In genomic region chr1:191625620-191626019, GRCm38 (mm10) we compare ENCODE assay signal across 21 mouse cellular contexts. TPM values are rescaled to one million over a fixed set of nuclear protein-coding genes. Genes with fewer than 3 reads are reported as not detected.
DNase-seq lines count a peak whose midpoint lies in the region; ATAC-seq and TF ChIP-seq lines count a peak whose summit lies in the region.
"Had no signal": no experiment of that assay in that cellular context is flagged by ENCODE, and none has a peak within 500 bp of the region (broad histone marks: within the 10 kb centered on the region; RNA-seq: fewer than 3 reads in every experiment).

No protein-coding gene starts in this region.

- peaks cover 16% of the 10 kb centered on the region for H3K36me3 ChIP-seq in heart, postnatal 0 days (replicated peaks; ENCODE audit: control insufficient read depth, insufficient read depth, low read length)

- DNase-seq in heart, adult 18-20 months, result peak; percentile 25 to 30
- no peak for DNase-seq in heart, postnatal 14 days
- DNase-seq in thymus, postnatal 4 days, result peak; percentile 15
- no peak for DNase-seq in thymus, postnatal 0 days (ENCODE audit: low spot score)
- DNase-seq in heart, postnatal 0 days (ENCODE audit: low spot score), result no peak
- no peak for DNase-seq in right cerebral cortex, postnatal 14 days
- no peak for DNase-seq in layer of hippocampus, adult 8-10 months (ENCODE audit: low spot score in 2 of 2)
- DNase-seq in adrenal gland, postnatal 10 days, result no peak
- DNase-seq: adrenal gland, adult 2 months; cerebellum, adult 8-10 months; kidney, adult 8-10 months; thymus, postnatal 36 days had no signal

- peaks cover 13% of the 10 kb centered on the region for H3K4me1 ChIP-seq in heart, postnatal 0 days (ENCODE audit: control insufficient read depth, insufficient read depth)
- H3K4me1 ChIP-seq: embryonic facial prominence, embryonic 15.5 days had no signal

- H3K27me3 ChIP-seq in heart, postnatal 0 days (ENCODE audit: control insufficient read depth, insufficient read depth, low read length), result no peaks in the 10 kb centered on the region
- H3K27me3 ChIP-seq: embryonic facial prominence, embryonic 15.5 days; limb, embryonic 15.5 days had no signal

- no peak overlapping the region for H3K4me2 ChIP-seq in heart, postnatal 0 days (ENCODE audit: low read depth, low read length)
- H3K4me2 ChIP-seq: embryonic facial prominence, embryonic 15.5 days; limb, embryonic 15.5 days; lung, embryonic 14.5 days had no signal

- intact Hi-C loops in heart, postnatal 14 days (cut with DNase I), result no loop called here

- no peak overlapping the region for H3K4me3 ChIP-seq in heart, postnatal 0 days (ENCODE audit: low read depth, low read length)
- H3K4me3 ChIP-seq: embryonic facial prominence, embryonic 15.5 days; heart, adult 2 months; left cerebral cortex, adult 2 months; limb, embryonic 15.5 days had no signal

- peak overlapping the region; percentile 27; the same call in 1 of the 2 replicates for H3K27ac ChIP-seq in heart, postnatal 0 days (ENCODE audit: low read depth)
- H3K27ac ChIP-seq: embryonic facial prominence, embryonic 15.5 days; heart, adult 2 months; left cerebral cortex, adult 2 months; limb, embryonic 15.5 days; macrophage; stomach, postnatal 0 days had no signal

- no peaks in the 10 kb centered on the region for H3K9me3 ChIP-seq in heart, postnatal 0 days (replicated peaks; ENCODE audit: control insufficient read depth, low read length)
- H3K9me3 ChIP-seq: embryonic facial prominence, embryonic 15.5 days; limb, embryonic 15.5 days had no signal

- TF ChIP-seq EP300 in heart, postnatal 0 days (IDR thresholded peaks at IDR 0.05; ENCODE audit: low read depth), result no peak

- no peak overlapping the region for H3K9ac ChIP-seq in heart, postnatal 0 days (replicated peaks; ENCODE audit: low read depth, low read length)
- H3K9ac ChIP-seq: embryonic facial prominence, embryonic 15.5 days; limb, embryonic 15.5 days; lung, embryonic 14.5 days had no signal

- WGBS in heart, postnatal 0 days, result 21% methylated on average over 4 of the region's 4 CpGs

- no peak for TF ChIP-seq CTCF in heart, postnatal 0 days (IDR thresholded peaks at IDR 0.05; ENCODE audit: low read depth)

- ATAC-seq in heart, postnatal 0 days (ENCODE audit: insufficient read depth, low read depth), result no peak
- ATAC-seq: hindbrain, embryonic 16.5 days; midbrain, embryonic 16.5 days had no signal

RNA-seq across cellular contexts. Expression of gene Ints7, which starts 50.2 kb away (rescaled TPM):
- total RNA-seq in heart, adult 18-20 months (2021), result 10 to 100 TPM in 1 of 2 experiments, 1 to 10 TPM in 1; 8.4 to 11.0 TPM
- total RNA-seq in heart, postnatal 14 days (2021), result 10 to 100 TPM; 17.9 to 19.8 TPM
- polyA plus RNA-seq in thymus, postnatal 0 days (2015; fragmentation: Nextera tagmentation; extraction: Ambion mirVana), result 43.6 and 45.2 TPM in 2 replicates
- total RNA-seq in heart, postnatal 0 days (2014; rRNA removed; ENCODE audit: low replicate concordance), result 33.2 and 33.8 TPM in 2 replicates
- 14.1 and 15.1 TPM in 2 replicates for polyA plus RNA-seq in heart, postnatal 0 days (2015; fragmentation: Nextera tagmentation; extraction: Ambion mirVana)
- 10 to 100 TPM; 24.2 to 27.6 (median 25.9) TPM for total RNA-seq in layer of hippocampus, adult 8-10 months (2022)
- 10 to 100 TPM; 33.8 to 36.4 TPM for total RNA-seq in adrenal gland, postnatal 10 days (2021)

RNA-seq across cellular contexts. Expression of gene Dtl, which starts 50.3 kb away (rescaled TPM):
- under 1 TPM; 0.12 to 0.15 TPM for total RNA-seq in heart, adult 18-20 months (2021)
- 1 to 10 TPM in 1 of 2 experiments, under 1 TPM in 1; 0.98 to 2.1 TPM for total RNA-seq in heart, postnatal 14 days (2021)
- 36.8 and 38.8 TPM in 2 replicates for polyA plus RNA-seq in thymus, postnatal 0 days (2015; fragmentation: Nextera tagmentation; extraction: Ambion mirVana)
- 4.1 and 7.6 TPM in 2 replicates for total RNA-seq in heart, postnatal 0 days (2014; rRNA removed; ENCODE audit: low replicate concordance)
- polyA plus RNA-seq in heart, postnatal 0 days (2015; fragmentation: Nextera tagmentation; extraction: Ambion mirVana), result 5.9 and 6.2 TPM in 2 replicates
- under 1 TPM; 0.55 to 0.96 (median 0.75) TPM for total RNA-seq in layer of hippocampus, adult 8-10 months (2022)
- total RNA-seq in adrenal gland, postnatal 10 days (2021), result 10 to 100 TPM in 1 of 2 experiments, 1 to 10 TPM in 1; 7.8 to 11.9 TPM

Comparison
In these comparisons a context has a peak if more than half of its experiments do, and no peak if none do; other contexts are left out.
1. DNase-seq: peak in heart, adult 18-20 months (2 of 2) and thymus, postnatal 4 days (single experiment); none in heart, postnatal 14 days (0 of 2), thymus, postnatal 0 days (single experiment), heart, postnatal 0 days (single experiment), right cerebral cortex, postnatal 14 days (single experiment), layer of hippocampus, adult 8-10 months (0 of 2) and adrenal gland, postnatal 10 days (single experiment).